Mouse (Mus musculus): Measurements from ENCODE around the gene Gcnt3.

DNA sequence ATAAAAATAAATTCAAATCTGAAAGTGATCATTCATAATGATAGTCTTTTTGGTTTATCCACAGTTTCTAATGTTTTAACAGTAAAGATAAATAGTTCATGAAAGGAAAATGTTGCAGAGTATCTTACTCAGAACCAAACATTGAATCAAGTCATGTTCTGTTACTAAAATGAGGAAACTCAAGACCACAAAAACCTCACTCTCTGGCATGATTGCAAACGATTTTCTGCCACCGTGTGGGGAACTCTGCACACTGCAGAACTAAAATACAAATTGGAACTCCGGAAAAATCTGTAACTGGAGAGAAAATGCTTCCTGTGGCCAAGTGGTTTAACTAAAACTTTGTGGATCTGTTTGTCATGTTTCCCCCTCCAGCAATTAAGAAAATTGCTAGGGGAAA lies 50.3 kb downstream of the Gcnt3 start:
- TF ChIP-seq ZC3H11A (IDR thresholded peaks at IDR 0.05; ENCODE audit: borderline replicate concordance, low read depth, low read length), result 0 out of 2 replicates have a peak, but pooled peaks have one; percentile 13
- no peak for TF ChIP-seq CHD2 (IDR thresholded peaks at IDR 0.05; ENCODE audit: low read depth, low read length)
- TF ChIP-seq HCFC1 (IDR thresholded peaks at IDR 0.05; ENCODE audit: borderline replicate concordance, insufficient read depth, low read length), result no peak
- TF ChIP-seq ZNF384 (IDR thresholded peaks at IDR 0.05; ENCODE audit: low read depth, low read length), result no peak
